Mouse (Mus musculus) liver, postnatal 0 days (tissue): ENCODE results near the gene Rasal2. TPM values are rescaled to one million over a fixed set of nuclear protein-coding genes. Genes with fewer than 3 reads are reported as not detected.

Experiments used
- ATAC-seq: fragments of 200-750 bp; cut with Nextera tagmentation; 2 replicates; pipeline ENCODE4 v1.8.0; 2017; ENCODE audit warnings: mild to moderate bottlenecking, moderate library complexity
- DNase-seq: peaks from one replicate; pipeline ENCODE4 v3.0.0-alpha.2; 2016
- H3K27ac ChIP-seq: fragments of 300-500 bp; sonication (generic); 2 replicates; pipeline ENCODE4 v1.5.1; 2014; ENCODE audit warnings: antibody characterized with exemption, moderate library complexity, mild to moderate bottlenecking, low read depth
- H3K27me3 ChIP-seq: fragments of 300-500 bp; sonication (generic); 2 replicates; pipeline ENCODE4 v1.6.1; 2014; ENCODE audit warnings: low read length, control low read depth, mixed read lengths; ENCODE audit not compliant: insufficient read depth
- H3K36me3 ChIP-seq: fragments of 300-500 bp; sonication (generic); replicated peaks from 2 replicates; pipeline ENCODE4 v1.6.1; 2014; ENCODE audit warnings: mild to moderate bottlenecking, control low read depth, low read length, moderate library complexity, mixed read lengths; ENCODE audit not compliant: insufficient read depth
- H3K4me1 ChIP-seq: fragments of 300-500 bp; sonication (generic); 2 replicates; pipeline ENCODE4 v1.6.1; 2014; ENCODE audit warnings: antibody characterized with exemption, mild to moderate bottlenecking, control low read depth; ENCODE audit not compliant: insufficient read depth
- H3K4me2 ChIP-seq: fragments of 300-500 bp; sonication (generic); 2 replicates; pipeline ENCODE4 v1.6.1; 2014; ENCODE audit warnings: low read depth, mild to moderate bottlenecking, low read length, moderate library complexity, mixed read lengths
- H3K4me3 ChIP-seq: fragments of 300-500 bp; sonication (generic); 2 replicates; pipeline ENCODE4 v1.5.1; 2014; ENCODE audit warnings: low read depth, low read length
- H3K9ac ChIP-seq: fragments of 300-500 bp; sonication (generic); replicated peaks from 2 replicates; pipeline ENCODE4 v1.6.1; 2014; ENCODE audit warnings: mild to moderate bottlenecking, moderate library complexity
- H3K9me3 ChIP-seq: fragments of 300-500 bp; sonication (generic); 2 replicates; pipeline ENCODE4 v1.6.1; 2016; ENCODE audit warnings: mild to moderate bottlenecking, control low read depth, low read length, mixed read lengths
- CTCF ChIP-seq: sonication (generic); IDR thresholded peaks from 2 replicates; pipeline ENCODE4 v1.5.1; 2016; ENCODE audit warnings: antibody characterized with exemption, low read depth
- EP300 ChIP-seq: IDR thresholded peaks from 2 replicates; pipeline ENCODE4 v1.6.1; 2016; ENCODE audit warnings: antibody characterized with exemption, low read depth, mild to moderate bottlenecking
- WGBS: fragments of 180-500 bp; shearing (Covaris S2); extraction: QIAGEN DNeasy Blood & Tissue Kit; methylation state at CpG from one replicate; pipeline ENCODE4 v1.1.7; 2014; ENCODE audit not compliant: insufficient replicate concordance; 5-methylcytosine and 5-hydroxymethylcytosine counted together
- polyA plus RNA-seq: library from polyadenylated mRNA; unstranded; fragments of >200 nt; fragmentation: Nextera tagmentation; extraction: Ambion mirVana; gene quantifications from 2 replicates; pipeline ENCODE4 v1.2.1, GENCODE M21; 2015

Rasal2 gene
- polyA plus RNA-seq, 1 experiment from 2014 or later: 10.7 TPM

GRCm38 (mm10) chr1:157110287-157110835, 302.0 kb downstream of the Rasal2 start:
- H3K4me3 ChIP-seq: no peak overlapping the region
- ATAC-seq (no peak), DNase-seq (no peak)
- H3K27ac ChIP-seq: no peak overlapping the region
- H3K9ac ChIP-seq: no peak overlapping the region
- no peaks in the 10 kb centered on the region for H3K4me1 ChIP-seq
- no peaks in the 10 kb centered on the region for H3K9me3 ChIP-seq
- H3K4me2 ChIP-seq: no peak overlapping the region
- TF ChIP-seq CTCF: no peak
- H3K36me3 ChIP-seq: no peaks in the 10 kb centered on the region
- no peaks in the 10 kb centered on the region for H3K27me3 ChIP-seq
- WGBS: 74% methylated on average over 6 of the region's 6 CpGs

- WGBS: 70% methylated on average over 4 of the region's 4 CpGs
- no peak within 1 kb of the TSS for H3K27ac ChIP-seq
- DNase-seq: no peak
- no peak for ATAC-seq
- no peaks in the 10 kb centered on the region for H3K36me3 ChIP-seq
- H3K9ac ChIP-seq: no peak within 1 kb of the TSS
- H3K9me3 ChIP-seq: no peaks in the 10 kb centered on the region
- TF ChIP-seq EP300 (no peak), CTCF (no peak)
- H3K4me1 ChIP-seq: no peaks in the 10 kb centered on the region
- H3K4me3 ChIP-seq: no peak within 1 kb of the TSS
- no peak within 1 kb of the TSS for H3K4me2 ChIP-seq
- H3K27me3 ChIP-seq: no peaks in the 10 kb centered on the region
Observed at GRCm38 (mm10) chr1:157108580-157108979, 303.8 kb downstream of the Rasal2 start, which contains the start of gene Tex35. Gene Tex35 (minus strand): TSS chr1:157108680.

GRCm38 (mm10) chr1:157101122-157101865, 311.1 kb downstream of the Rasal2 start:
- peak; percentile 67 for DNase-seq
- H3K4me2 ChIP-seq: peak overlapping the region; percentile 63
- ATAC-seq: peak; percentile 62
- H3K4me3 ChIP-seq: 0 out of 2 replicates have a peak overlapping the region, but pooled peaks have one; percentile 8
- no peaks in the 10 kb centered on the region for H3K36me3 ChIP-seq
- H3K9me3 ChIP-seq: no peaks in the 10 kb centered on the region
- H3K4me1 ChIP-seq: 0 out of 2 replicates have a peak, but pooled peaks cover 2% of the 10 kb centered on the region
- H3K9ac ChIP-seq: no peak overlapping the region; the same call in 1 of the 2 replicates
- H3K27me3 ChIP-seq: no peaks in the 10 kb centered on the region
- WGBS: 17% methylated on average over 19 of the region's 19 CpGs
- TF ChIP-seq EP300 (no peak), CTCF (no peak)
- H3K27ac ChIP-seq: no peak overlapping the region

- DNase-seq (no peak), ATAC-seq (no peak)
- Histone ChIP-seq H3K36me3 (no peaks in the 10 kb centered on the region), H3K4me1 (0 out of 2 replicates have a peak, but pooled peaks cover under 1% of the 10 kb centered on the region), H3K27me3 (no peaks in the 10 kb centered on the region), H3K4me2 (no peak overlapping the region), H3K9me3 (no peaks in the 10 kb centered on the region), H3K4me3 (no peak overlapping the region), H3K9ac (no peak overlapping the region), H3K27ac (no peak overlapping the region)
- WGBS: 66% methylated on average over 4 of the region's 4 CpGs
- no peak for TF ChIP-seq EP300
- TF ChIP-seq CTCF: no peak
Observed at GRCm38 (mm10) chr1:157095534-157095933, 316.9 kb downstream of the Rasal2 start.

GRCm38 (mm10) chr1:157092622-157093021, 319.8 kb downstream of the Rasal2 start:
- no peak for ATAC-seq
- Histone ChIP-seq H3K9me3 (no peaks in the 10 kb centered on the region), H3K27ac (no peak overlapping the region), H3K4me2 (no peak overlapping the region), H3K36me3 (no peaks in the 10 kb centered on the region), H3K4me3 (no peak overlapping the region), H3K9ac (no peak overlapping the region), H3K27me3 (no peaks in the 10 kb centered on the region), H3K4me1 (no peaks in the 10 kb centered on the region)
- DNase-seq: no peak
- TF ChIP-seq EP300: no peak
- no peak for TF ChIP-seq CTCF
- 78% methylated on average over 1 of the region's 1 CpGs for WGBS

- WGBS: 61% methylated on average over 4 of the region's 4 CpGs
- H3K27ac ChIP-seq: no peak overlapping the region
- DNase-seq: no peak
- ATAC-seq: no peak
- no peaks in the 10 kb centered on the region for H3K27me3 ChIP-seq
- H3K4me1 ChIP-seq: no peaks in the 10 kb centered on the region
- no peak for TF ChIP-seq EP300
- peak; percentile 46 for TF ChIP-seq CTCF
- no peak overlapping the region for H3K9ac ChIP-seq
- H3K4me2 ChIP-seq: no peak overlapping the region
- no peak overlapping the region for H3K4me3 ChIP-seq
- no peaks in the 10 kb centered on the region for H3K9me3 ChIP-seq
- H3K36me3 ChIP-seq: no peaks in the 10 kb centered on the region
Observed at GRCm38 (mm10) chr1:157092140-157092539, 320.3 kb downstream of the Rasal2 start.
